Mouse (Mus musculus) retina, embryonic 14.5 days (tissue): Measurements from ENCODE around the gene Fbxl3.

ENCODE experiments used
- DNase-seq: peaks from one replicate; pipeline ENCODE4 v3.0.0-alpha.2; 2015; ENCODE audit warnings: low spot score

Gene Fbxl3

DNA sequence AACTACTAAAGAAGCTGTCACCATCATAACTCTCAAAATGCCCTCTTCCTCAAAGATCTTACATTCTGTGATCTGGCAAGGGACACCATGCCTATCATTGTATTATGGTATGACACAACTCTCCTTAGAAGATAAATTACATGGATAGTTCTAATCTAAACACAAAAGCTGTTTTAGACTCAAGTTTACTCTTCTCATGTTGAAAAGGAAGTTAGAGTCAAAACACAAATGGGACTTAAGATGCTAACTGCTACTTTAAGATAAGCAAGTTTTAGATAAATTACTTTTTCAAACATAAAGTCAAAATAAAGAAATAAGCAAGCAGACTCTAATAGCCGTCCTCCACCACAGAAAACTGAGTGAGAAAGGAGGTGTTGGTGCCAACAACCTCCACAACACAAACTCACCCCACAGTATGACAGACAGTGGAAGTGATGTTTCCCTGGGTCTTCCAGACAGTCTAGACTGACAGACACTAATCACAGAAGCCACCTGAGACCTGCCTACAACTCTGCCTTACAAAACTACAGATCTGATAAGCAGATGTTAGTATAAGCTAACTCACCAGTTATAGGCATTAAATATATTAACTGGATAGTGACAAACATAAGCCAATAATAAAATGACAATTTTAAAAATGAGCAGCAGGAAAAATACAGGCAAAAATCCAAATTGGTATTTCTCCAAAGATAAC is 13.4 kb downstream of the Fbxl3 start:
- DNase-seq, result no peak

GRCm38 (mm10) chr14:103079209-103079977 is 20.0 kb downstream of the Fbxl3 start:
- DNase-seq, result no peak

DNA sequence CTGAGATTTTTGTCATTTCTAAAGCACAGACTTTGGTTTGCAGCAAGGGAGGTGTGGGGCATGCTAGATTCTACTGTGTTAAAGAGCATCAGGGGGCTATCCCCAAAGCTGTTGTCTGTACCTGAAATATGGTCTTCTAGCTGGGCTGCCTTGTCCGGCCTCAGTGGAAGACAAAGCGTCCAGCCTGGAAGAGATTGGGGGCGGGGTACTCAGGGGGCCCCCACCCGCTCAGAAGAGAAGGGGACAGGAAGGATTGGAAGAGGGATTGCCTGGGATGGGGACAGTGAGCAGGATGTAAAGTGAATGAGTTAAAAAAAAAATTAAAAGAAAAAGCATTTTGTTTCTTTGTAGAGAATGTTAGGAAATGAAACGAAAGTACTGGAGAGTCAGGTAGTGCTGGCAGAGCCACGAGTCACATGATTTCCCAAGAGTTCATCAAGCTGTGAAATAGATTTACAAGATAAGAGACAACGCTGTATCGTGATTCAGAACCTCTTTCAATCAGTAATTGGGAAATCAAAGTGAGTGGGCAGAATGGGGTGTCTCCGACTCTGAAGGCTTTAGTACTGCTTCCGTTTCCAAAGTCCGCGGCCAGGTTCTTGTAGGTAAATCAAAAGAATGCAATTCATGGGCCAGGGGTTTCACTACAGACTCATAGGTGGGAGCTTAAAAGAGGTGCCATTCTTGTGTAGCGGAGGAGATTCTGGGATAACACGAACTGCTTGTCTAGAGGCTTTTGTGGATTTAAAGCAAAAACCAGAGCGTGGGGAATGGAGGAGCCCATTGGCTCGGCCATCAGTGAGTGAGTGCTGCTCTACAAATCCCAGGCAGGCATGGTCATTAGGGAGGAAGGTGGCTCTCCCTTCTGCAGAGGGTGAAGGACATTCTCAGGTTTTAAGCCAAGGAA is 21.1 kb downstream of the Fbxl3 start:
- DNase-seq, result no peak

DNA sequence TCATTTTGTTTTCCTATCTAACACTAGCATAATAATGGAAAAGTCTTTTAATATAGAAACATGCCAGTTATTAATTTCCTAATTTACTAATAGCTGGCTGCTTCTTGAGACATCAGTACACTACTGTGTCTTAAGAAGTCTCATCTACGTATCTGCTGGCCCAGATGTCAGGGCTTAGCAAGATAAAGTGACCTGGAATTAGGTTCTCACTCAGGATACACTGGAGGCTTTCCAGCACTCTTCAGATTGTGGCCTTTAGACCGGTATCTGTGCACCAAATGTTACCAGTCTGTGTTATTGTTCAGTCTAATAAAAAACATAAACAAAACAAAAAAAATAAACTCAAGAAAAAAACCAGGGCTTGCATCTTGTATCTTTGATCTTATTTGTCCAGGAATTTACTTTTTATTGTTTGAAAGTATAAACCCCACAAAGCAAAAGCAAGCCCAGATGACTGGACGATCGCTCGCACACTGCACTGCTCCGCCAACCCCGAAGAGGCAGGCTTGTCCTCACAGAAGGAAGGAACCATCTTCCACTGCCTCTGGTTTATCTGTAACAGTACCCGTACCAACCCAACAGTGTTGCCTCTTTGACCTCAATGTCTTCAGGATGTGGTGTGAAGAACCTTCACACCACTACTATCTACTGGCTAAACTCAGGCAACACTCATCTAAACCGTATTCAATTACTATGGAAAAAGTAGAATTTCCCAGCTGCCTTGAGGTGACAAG is 21.9 kb downstream of the Fbxl3 start:
- DNase-seq, result no peak

GRCm38 (mm10) chr14:103075166-103075565 is 24.2 kb downstream of the Fbxl3 start:
- no peak for DNase-seq

- no peak for DNase-seq
These were observed 25.5 kb downstream of the Fbxl3 start for GRCm38 (mm10) chr14:103073825-103074224.

- no peak for DNase-seq
These were observed 26.6 kb downstream of the Fbxl3 start for GRCm38 (mm10) chr14:103072731-103073130.

- no peak for DNase-seq
These were observed 27.9 kb downstream of the Fbxl3 start for GRCm38 (mm10) chr14:103071471-103071870.

DNA sequence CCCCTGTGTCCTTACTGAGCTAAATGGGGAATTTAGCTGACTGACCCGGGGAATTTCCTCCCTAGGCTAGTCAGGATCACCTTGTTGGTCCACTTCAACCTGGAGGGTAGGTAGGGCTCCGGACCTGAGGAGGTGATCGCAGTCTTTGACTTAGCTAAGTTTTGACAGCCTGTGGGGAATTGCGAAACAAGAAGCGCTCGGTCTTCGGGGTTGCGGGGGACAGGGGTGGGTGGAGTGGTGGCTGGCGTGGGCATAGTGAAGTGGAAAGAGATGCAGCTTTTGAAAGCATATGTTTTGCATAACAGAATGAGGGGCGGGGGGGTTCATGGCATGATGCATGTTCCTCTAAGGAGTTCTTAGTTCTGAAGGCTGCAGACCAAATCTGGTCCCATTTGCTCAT is 28.6 kb downstream of the Fbxl3 start:
- no peak for DNase-seq

GRCm38 (mm10) chr14:103069864-103070611 is 29.3 kb downstream of the Fbxl3 start, which contains the start of gene Cln5:
Gene Cln5, plus strand, starts transcription at chr14:103070216.
- DNase-seq, result peak; percentile 95

GRCm38 (mm10) chr14:103069465-103069863 is 29.9 kb downstream of the Fbxl3 start:
- no peak for DNase-seq

GRCm38 (mm10) chr14:103065294-103066167 is 33.8 kb downstream of the Fbxl3 start:
- peak; percentile 85 for DNase-seq

DNA sequence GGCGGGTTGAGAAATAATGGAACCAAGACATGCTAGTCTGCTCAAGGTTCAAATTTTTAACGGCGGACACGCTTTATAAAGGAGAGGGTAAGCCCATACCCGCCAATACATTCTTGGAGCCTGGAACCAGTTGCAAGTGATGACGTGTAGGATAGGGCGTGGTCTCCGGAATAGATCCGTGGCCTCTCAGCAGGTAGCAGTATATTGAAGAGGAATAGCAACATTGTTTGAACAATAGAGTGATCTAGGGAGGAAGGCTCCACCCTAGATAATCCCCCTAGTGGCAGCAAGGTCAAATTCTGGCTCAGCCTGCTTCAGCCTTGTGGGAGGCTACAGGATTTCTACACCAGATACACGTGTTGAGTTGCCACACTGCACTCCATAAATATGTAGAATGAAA is 39.9 kb downstream of the Fbxl3 start:
- no peak for DNase-seq

GRCm38 (mm10) chr14:103058998-103059397 is 40.4 kb downstream of the Fbxl3 start:
- no peak for DNase-seq

DNA sequence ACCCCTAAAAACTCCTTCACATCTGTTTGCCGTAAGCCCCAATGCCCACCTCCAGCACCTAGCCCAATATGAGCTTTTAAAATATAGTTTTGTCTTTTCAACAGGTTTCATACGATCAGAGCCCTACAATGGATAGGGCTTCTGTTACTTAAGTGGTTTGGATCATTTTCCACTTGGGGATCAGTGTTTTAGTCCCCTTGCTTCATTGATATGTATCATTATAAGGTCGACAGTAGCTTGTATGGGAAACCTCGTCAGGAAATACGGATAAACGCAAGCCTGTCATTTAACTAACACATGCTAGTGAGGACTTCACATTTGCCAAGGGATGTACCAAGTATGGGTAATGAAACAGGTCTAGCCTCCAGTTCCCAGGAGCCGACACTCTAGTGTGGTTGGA is 42.8 kb downstream of the Fbxl3 start:
- no peak for DNase-seq

GRCm38 (mm10) chr14:103054731-103055130 is 44.6 kb downstream of the Fbxl3 start:
- DNase-seq, result no peak

- peak; percentile 80 for DNase-seq
These were observed 48.1 kb downstream of the Fbxl3 start for GRCm38 (mm10) chr14:103051159-103051769.

- DNase-seq, result no peak
These were observed 50.9 kb downstream of the Fbxl3 start for GRCm38 (mm10) chr14:103048292-103049086.

GRCm38 (mm10) chr14:103046677-103047076 is 52.7 kb downstream of the Fbxl3 start, which contains the start of gene Acod1:
Gene Acod1, plus strand, starts transcription at chr14:103046977.
- no peak for DNase-seq
